ENCODE assay signal across 9 mouse cellular contexts in genomic region chr5:65157412-65158381, GRCm38 (mm10). TPM values are rescaled to one million over a fixed set of nuclear protein-coding genes. Genes with fewer than 3 reads are reported as not detected.
DNase-seq lines count a peak whose midpoint lies in the region; ATAC-seq and TF ChIP-seq lines count a peak whose summit lies in the region.
"Had no signal": no experiment of that assay in that cellular context is flagged by ENCODE, and none has a peak within 500 bp of the region (broad histone marks: within the 10 kb centered on the region; RNA-seq: fewer than 3 reads in every experiment).

No protein-coding gene starts in this region.

- ATAC-seq in midbrain, embryonic 15.5 days (replicated peaks), result no peak
- peak; percentile 96 for ATAC-seq in lung, postnatal 0 days
- ATAC-seq in forebrain, embryonic 15.5 days (replicated peaks), result no peak

- 77% methylated on average over 22 of the region's 22 CpGs for WGBS in midbrain, embryonic 10.5 days
- WGBS in midbrain, embryonic 15.5 days, result 73% methylated on average over 22 of the region's 22 CpGs
- WGBS in kidney, adult 2 months, result 26% methylated on average over 22 of the region's 22 CpGs
- WGBS in lung, postnatal 0 days, result 45% methylated on average over 22 of the region's 22 CpGs
- WGBS in forebrain, embryonic 15.5 days, result 80% methylated on average over 22 of the region's 22 CpGs

- TF ChIP-seq POLR2A in kidney, adult 2 months (IDR thresholded peaks at IDR 0.05; ENCODE audit: low read depth, low read length), result peak; percentile 17

- H3K4me2 ChIP-seq in midbrain, embryonic 15.5 days, result no peak overlapping the region
- H3K4me2 ChIP-seq in lung, postnatal 0 days (replicated peaks; ENCODE audit: low read depth, low read length), result peak overlapping the region; percentile 25
- no peak overlapping the region for H3K4me2 ChIP-seq in forebrain, embryonic 15.5 days (replicated peaks)

- intact Hi-C loops in gastrocnemius, postnatal 14 days (cut with DNase I; ENCODE audit: low total_unique reads), result no loop called here

- no peaks in the 10 kb centered on the region for H3K27me3 ChIP-seq in midbrain, embryonic 10.5 days (ENCODE audit: low read depth, poor library complexity, severe bottlenecking)
- no peaks in the 10 kb centered on the region for H3K27me3 ChIP-seq in midbrain, embryonic 15.5 days (replicated peaks)
- H3K27me3 ChIP-seq in kidney, adult 2 months (replicated peaks; ENCODE audit: control insufficient read depth, insufficient read depth, low read length), result no peaks in the 10 kb centered on the region
- no peaks in the 10 kb centered on the region for H3K27me3 ChIP-seq in lung, postnatal 0 days (replicated peaks; ENCODE audit: insufficient read depth, low read length)
- no peaks in the 10 kb centered on the region for H3K27me3 ChIP-seq in forebrain, embryonic 15.5 days

- DNase-seq in midbrain, embryonic 10.5 days (ENCODE audit: low spot score), result no peak
- peak; percentile 63 for DNase-seq in gastrocnemius, postnatal 14 days
- DNase-seq in kidney, adult 2 months, result peak; percentile 94
- DNase-seq in lung, postnatal 0 days (ENCODE audit: low spot score), result peak; percentile 80
- DNase-seq in frontal cortex, postnatal 10 days (ENCODE audit: low spot score in 2 of 2), result no peak
- no peak for DNase-seq in right cerebral cortex, postnatal 4 days

- peak overlapping the region; percentile 38; the same call in 1 of the 2 replicates for H3K27ac ChIP-seq in midbrain, embryonic 10.5 days (replicated peaks)
- no peak overlapping the region for H3K27ac ChIP-seq in midbrain, embryonic 15.5 days
- peak overlapping the region; percentile 71 for H3K27ac ChIP-seq in kidney, adult 2 months (ENCODE audit: insufficient read depth, low read depth, low read length)
- peak overlapping the region; percentile 71 for H3K27ac ChIP-seq in lung, postnatal 0 days (ENCODE audit: low read length)
- no peak overlapping the region for H3K27ac ChIP-seq in forebrain, embryonic 15.5 days (replicated peaks)

- H3K36me3 ChIP-seq in midbrain, embryonic 10.5 days, result peaks cover 23% of the 10 kb centered on the region
- peaks cover 8% of the 10 kb centered on the region; the same call in 1 of the 2 replicates for H3K36me3 ChIP-seq in midbrain, embryonic 15.5 days (replicated peaks)
- H3K36me3 ChIP-seq in kidney, adult 2 months (ENCODE audit: control insufficient read depth, insufficient read depth, low read length), result no peaks in the 10 kb centered on the region
- peaks cover 3% of the 10 kb centered on the region; the same call in 1 of the 2 replicates for H3K36me3 ChIP-seq in lung, postnatal 0 days (ENCODE audit: insufficient read depth, low read length)
- H3K36me3 ChIP-seq in forebrain, embryonic 15.5 days, result peaks cover 56% of the 10 kb centered on the region
- H3K36me3 ChIP-seq: G1E had no signal

- no peak overlapping the region for H3K4me3 ChIP-seq in midbrain, embryonic 10.5 days
- no peak overlapping the region for H3K4me3 ChIP-seq in midbrain, embryonic 15.5 days
- H3K4me3 ChIP-seq in kidney, adult 2 months (ENCODE audit: insufficient read depth, low read depth, low read length), result no peak overlapping the region
- H3K4me3 ChIP-seq in lung, postnatal 0 days (ENCODE audit: low read depth, low read length), result no peak overlapping the region
- no peak overlapping the region for H3K4me3 ChIP-seq in forebrain, embryonic 15.5 days

- H3K9me3 ChIP-seq in midbrain, embryonic 10.5 days (replicated peaks), result no peaks in the 10 kb centered on the region
- H3K9me3 ChIP-seq in midbrain, embryonic 15.5 days, result no peaks in the 10 kb centered on the region
- H3K9me3 ChIP-seq in lung, postnatal 0 days (ENCODE audit: low read length), result no peaks in the 10 kb centered on the region
- no peaks in the 10 kb centered on the region for H3K9me3 ChIP-seq in forebrain, embryonic 15.5 days
- H3K9me3 ChIP-seq: G1E had no signal

- peaks cover 3% of the 10 kb centered on the region; the same call in 1 of the 2 replicates for H3K4me1 ChIP-seq in midbrain, embryonic 10.5 days
- H3K4me1 ChIP-seq in midbrain, embryonic 15.5 days, result no peaks in the 10 kb centered on the region
- H3K4me1 ChIP-seq in kidney, adult 2 months (ENCODE audit: control insufficient read depth, insufficient read depth, low read length), result no peaks in the 10 kb centered on the region
- no peaks in the 10 kb centered on the region for H3K4me1 ChIP-seq in lung, postnatal 0 days (ENCODE audit: insufficient read depth, low read depth, low read length)
- H3K4me1 ChIP-seq in forebrain, embryonic 15.5 days, result no peaks in the 10 kb centered on the region

- TF ChIP-seq EP300 in lung, postnatal 0 days (IDR thresholded peaks at IDR 0.05), result peak; percentile 99

- H3K9ac ChIP-seq in midbrain, embryonic 15.5 days, result no peak overlapping the region
- no peak overlapping the region for H3K9ac ChIP-seq in lung, postnatal 0 days (replicated peaks; ENCODE audit: low read depth)
- H3K9ac ChIP-seq in forebrain, embryonic 15.5 days (replicated peaks), result no peak overlapping the region

- TF ChIP-seq CTCF in kidney, adult 2 months (conservative IDR thresholded peaks at IDR 0.05; ENCODE audit: insufficient read depth, insufficient read length, low read depth, low read length), result peak; percentile 49
- peak; percentile 81 for TF ChIP-seq CTCF in lung, postnatal 0 days (IDR thresholded peaks at IDR 0.05)

RNA-seq across cellular contexts. Expression of gene Wdr19, which starts 41.8 kb away (rescaled TPM):
- 12.4 and 12.7 TPM in 2 replicates for polyA plus RNA-seq in midbrain, embryonic 10.5 days (2016; fragmentation: Nextera tagmentation; extraction: Ambion mirVana)
- polyA plus RNA-seq in midbrain, embryonic 15.5 days (2015; fragmentation: Nextera tagmentation; extraction: Ambion mirVana), result 12.7 and 15.2 TPM in 2 replicates
- total RNA-seq in gastrocnemius, postnatal 14 days (2021), result 1 to 10 TPM; 2.0 to 2.2 TPM
- polyA plus RNA-seq in kidney, adult 2 months (2012; rRNA removed), result 5.7 and 6.4 TPM in 2 replicates
- 8.6 and 9.3 TPM in 2 replicates for polyA plus RNA-seq in lung, postnatal 0 days (2015; fragmentation: Nextera tagmentation; extraction: Ambion mirVana)
- 10.4 and 12.0 TPM in 2 replicates for polyA plus RNA-seq in forebrain, embryonic 15.5 days (2015; fragmentation: Nextera tagmentation; extraction: Ambion mirVana)

RNA-seq across cellular contexts. Expression of gene Klhl5, which starts 50.4 kb away (rescaled TPM):
- polyA plus RNA-seq in midbrain, embryonic 10.5 days (2016; fragmentation: Nextera tagmentation; extraction: Ambion mirVana), result 14.5 and 17.1 TPM in 2 replicates
- 51.9 and 53.0 TPM in 2 replicates for polyA plus RNA-seq in midbrain, embryonic 15.5 days (2015; fragmentation: Nextera tagmentation; extraction: Ambion mirVana)
- total RNA-seq in gastrocnemius, postnatal 14 days (2021), result 10 to 100 TPM in 1 of 2 experiments, 1 to 10 TPM in 1; 9.0 to 10.0 TPM
- 24.8 and 25.2 TPM in 2 replicates for polyA plus RNA-seq in kidney, adult 2 months (2012; rRNA removed)
- 69.3 and 72.0 TPM in 2 replicates for polyA plus RNA-seq in lung, postnatal 0 days (2015; fragmentation: Nextera tagmentation; extraction: Ambion mirVana)
- 59.0 and 60.4 TPM in 2 replicates for polyA plus RNA-seq in forebrain, embryonic 15.5 days (2015; fragmentation: Nextera tagmentation; extraction: Ambion mirVana)

Comparison
In these comparisons a context has a peak if more than half of its experiments do, and no peak if none do; other contexts are left out.
1. H3K27ac ChIP-seq: peak in midbrain, embryonic 10.5 days (single experiment), kidney, adult 2 months (single experiment) and lung, postnatal 0 days (single experiment); none in midbrain, embryonic 15.5 days (single experiment) and forebrain, embryonic 15.5 days (single experiment).
2. DNase-seq: peak in gastrocnemius, postnatal 14 days (single experiment), kidney, adult 2 months (single experiment) and lung, postnatal 0 days (single experiment); none in midbrain, embryonic 10.5 days (single experiment), frontal cortex, postnatal 10 days (0 of 2) and right cerebral cortex, postnatal 4 days (single experiment).